Mouse (Mus musculus) right cerebral cortex, postnatal 4 days (tissue): ENCODE data around the gene Gm5128.
"Not testable (repeated sequence)": the region's sequence is repeated elsewhere in the genome, so short reads cannot be mapped to it uniquely, and the experiment has no call there.

Source experiments
- DNase-seq: peaks from one replicate; pipeline ENCODE4 v3.0.0-alpha.2; 2022

Gm5128 gene

GRCm38 (mm10) chrX:135372984-135373383 is at the start of gene Gm5128:
Gene Gm5128 (plus strand): TSS chrX:135373284.
- not testable (repeated sequence) for DNase-seq

- DNase-seq, result not testable (repeated sequence)
Measured at GRCm38 (mm10) chrX:135360685-135361084, 12.4 kb upstream of the Gm5128 start.

GRCm38 (mm10) chrX:135361943-135362342 is 11.1 kb upstream of the Gm5128 start:
- DNase-seq, result not testable (repeated sequence)

- DNase-seq, result not testable (repeated sequence)
Measured at GRCm38 (mm10) chrX:135403578-135403977, 30.5 kb downstream of the Gm5128 start.

- DNase-seq, result not testable (repeated sequence)
Measured at GRCm38 (mm10) chrX:135421203-135421602, 48.1 kb downstream of the Gm5128 start.

GRCm38 (mm10) chrX:135421824-135422223 is 48.7 kb downstream of the Gm5128 start:
- DNase-seq, result not testable (repeated sequence)

DNA sequence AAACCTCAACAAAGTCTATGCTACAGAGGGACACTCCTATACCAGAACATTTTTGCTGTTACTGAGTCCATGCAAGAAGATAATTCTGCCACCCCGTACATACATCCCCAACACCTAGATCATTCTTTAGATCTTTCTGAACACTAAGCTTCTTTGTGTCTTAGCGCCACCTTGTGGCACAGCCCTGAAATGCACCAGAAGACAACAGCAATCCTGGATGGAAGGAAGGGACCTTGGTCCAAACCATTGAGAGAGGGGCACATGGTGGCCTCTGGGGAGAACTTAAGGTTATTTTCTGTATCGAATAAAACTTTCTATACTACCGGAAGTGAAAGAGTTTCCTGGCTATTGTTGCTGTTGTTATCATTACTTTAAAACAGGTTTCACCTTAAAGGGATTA is 49.4 kb downstream of the Gm5128 start:
- DNase-seq, result not testable (repeated sequence)
